Mouse (Mus musculus): ENCODE measurements at regions not wholly inside any gene's neighbourhood (a gene's known extent, or its start where the extent isn't known, plus 50 kb on each side); places are given as distances from the start of the nearest gene placed in this dataset.

DNA sequence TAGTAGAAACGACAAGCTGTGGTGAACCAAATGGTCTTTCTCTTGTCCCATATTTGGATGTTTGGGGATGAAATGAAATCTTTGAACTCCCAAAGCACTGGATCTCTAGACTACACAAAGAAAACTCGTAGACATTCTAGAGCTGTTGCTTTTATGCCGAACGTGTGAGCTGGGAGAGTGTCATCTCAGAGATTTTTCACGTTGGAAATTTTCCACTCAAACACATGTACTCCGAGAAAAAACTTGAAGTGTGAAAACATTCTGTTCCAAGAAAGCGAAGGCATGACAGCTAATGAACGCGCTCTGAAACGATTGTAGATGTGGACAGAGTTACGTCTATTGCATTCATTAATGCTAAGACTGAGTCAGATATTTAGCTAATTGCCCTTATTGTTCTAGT is 579.7 kb upstream of the Id2 start:
- WGBS = 77% methylated on average over 11 of the region's 11 CpGs
- no peak for DNase-seq (ENCODE audit: low read depth, low spot score)

DNA sequence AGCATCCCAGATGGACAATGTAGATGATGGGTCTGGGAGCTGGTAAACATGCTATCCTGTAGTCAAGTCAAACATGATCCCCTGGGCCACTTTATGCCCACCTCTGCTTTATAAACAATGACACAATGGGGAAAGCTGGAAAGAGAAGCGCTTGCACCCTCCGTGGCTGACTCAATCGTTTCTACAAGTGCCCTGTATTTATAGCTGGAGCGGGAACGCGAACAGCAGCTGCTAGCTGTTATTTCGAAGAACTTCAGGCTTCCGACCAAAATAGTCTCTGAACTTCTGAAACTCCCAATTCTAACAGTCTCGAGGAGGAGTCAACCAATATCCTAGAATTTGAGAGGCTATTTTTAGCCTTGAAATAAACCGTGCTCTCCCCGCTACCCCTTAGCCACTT is 571.4 kb upstream of the Id2 start:
- WGBS = 75% methylated on average over 11 of the region's 11 CpGs
- no peak for DNase-seq (ENCODE audit: low read depth, low spot score)

DNA sequence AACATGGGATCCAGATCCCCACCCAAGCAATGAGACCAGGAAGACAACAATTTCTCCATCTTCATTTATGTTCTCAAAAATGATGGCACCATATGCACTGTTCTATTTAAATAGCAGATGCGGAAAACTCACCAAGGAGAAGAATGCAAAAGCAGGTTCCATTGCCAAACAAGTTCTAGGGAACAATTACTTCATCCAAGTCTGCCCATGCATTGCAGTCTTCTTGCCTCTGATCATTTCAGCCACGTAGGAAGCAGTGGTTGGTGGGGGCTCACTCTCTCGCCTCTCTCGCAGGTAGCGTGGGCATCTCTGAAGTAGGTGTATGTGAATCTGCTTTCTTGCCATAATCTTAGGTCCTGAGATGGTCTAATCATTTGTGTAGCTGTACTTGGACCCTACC is 557.5 kb upstream of the Id2 start:
- WGBS = 90% methylated on average over 5 of the region's 5 CpGs
- DNase-seq (ENCODE audit: low read depth, low spot score) = no peak

DNA sequence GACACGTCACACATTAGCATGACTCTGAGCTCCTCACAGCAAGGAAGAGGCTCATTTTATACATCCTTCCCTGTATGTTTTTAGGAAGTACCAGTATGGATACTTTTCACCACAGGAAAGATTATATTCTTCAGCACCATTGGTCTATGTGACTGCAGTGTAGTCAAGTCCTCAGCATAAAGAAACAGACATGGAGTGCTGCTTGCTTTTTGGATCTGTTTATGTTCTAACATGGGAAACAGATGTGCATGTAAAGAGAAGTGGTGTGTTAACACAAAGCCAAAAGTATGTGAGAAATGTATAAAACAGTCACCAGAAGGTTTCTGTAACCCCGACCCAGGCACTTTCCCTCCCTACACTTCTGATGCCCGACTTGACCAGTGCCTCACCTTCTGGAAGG is 553.3 kb upstream of the Id2 start:
- WGBS = 63% methylated on average over 3 of the region's 3 CpGs
- DNase-seq (ENCODE audit: low read depth, low spot score) = no peak

DNA sequence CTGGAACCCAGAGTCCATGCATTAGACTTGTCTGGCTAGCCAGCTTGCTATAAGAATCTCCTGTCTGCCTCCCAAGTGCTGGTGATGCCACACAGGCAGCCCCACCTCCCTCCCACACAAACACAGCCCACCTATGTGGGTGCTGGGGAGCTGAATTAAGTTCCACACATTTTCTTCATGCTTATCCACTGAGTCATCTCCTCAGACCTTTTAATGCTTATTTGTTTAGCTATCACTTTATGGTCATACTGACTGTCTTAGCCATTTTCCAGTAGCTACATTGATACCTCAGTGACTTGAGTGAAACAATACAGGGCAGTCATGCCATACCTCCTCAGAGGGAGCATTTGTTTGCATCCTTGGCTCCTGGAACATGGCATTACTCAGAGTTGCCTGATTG is 531.1 kb upstream of the Id2 start:
- no peak for DNase-seq (ENCODE audit: low read depth, low spot score)

DNA sequence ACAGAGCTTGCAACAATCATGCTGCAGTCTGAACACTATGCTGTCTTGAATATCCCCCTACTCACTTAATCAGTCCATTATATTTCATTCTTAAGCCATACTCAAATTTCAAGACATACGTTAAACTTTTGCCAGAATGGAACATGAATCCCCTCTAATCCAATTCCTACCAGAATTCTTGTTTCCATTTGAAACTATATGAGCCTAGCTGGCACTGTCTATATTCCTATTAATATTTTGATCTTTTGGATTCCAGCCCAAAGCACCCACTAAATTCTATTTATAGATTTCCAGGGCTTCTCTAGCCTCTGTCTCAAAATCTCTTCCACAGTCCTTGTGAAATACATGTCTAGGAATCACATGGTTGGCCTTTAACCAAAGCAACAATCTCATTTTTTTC is 528.9 kb upstream of the Id2 start:
- WGBS = 96% methylated on average over 1 of the region's 1 CpGs
- DNase-seq (ENCODE audit: low read depth, low spot score) = no peak

DNA sequence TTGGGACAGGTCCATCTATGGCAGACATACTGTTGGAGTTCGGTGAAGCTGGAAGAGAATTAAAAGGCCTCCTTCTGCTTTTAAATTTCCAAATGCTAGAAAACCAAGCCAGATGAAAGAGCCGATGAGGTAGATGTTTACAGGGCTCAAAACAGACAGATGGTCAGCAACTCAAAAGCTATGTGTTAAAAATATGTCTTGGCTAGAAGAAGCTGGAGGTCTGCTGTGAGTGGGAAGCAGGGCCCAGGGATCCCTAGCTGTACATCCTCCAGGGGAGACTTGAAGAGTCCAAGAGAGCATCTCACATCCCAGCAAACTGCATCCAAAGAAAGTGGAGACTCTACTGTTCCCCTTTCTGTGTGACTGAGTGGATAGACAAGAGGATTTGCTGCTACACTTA is 526.5 kb upstream of the Id2 start:
- no peak for DNase-seq (ENCODE audit: low read depth, low spot score)
- WGBS = 79% methylated on average over 2 of the region's 2 CpGs

DNA sequence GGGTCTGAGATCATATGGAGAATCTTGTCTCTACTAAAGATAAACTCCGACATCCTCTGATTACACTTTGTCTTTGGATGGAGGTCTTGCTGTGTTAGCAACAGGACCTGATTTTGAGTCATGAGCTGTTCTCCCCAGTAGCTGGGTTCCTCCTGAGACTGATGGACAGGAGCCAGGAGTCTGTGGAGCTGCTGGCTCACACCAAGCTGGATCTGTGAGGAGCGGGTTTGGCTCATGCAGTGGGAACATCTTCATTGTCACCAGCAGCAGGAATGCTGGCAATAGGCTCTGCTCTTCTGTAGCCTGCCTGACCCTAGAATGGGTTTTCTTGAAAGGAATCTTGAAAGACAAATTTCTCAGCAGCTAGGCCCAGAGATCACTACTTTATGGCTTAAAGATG is 524.2 kb upstream of the Id2 start:
- WGBS = 86% methylated on average over 2 of the region's 2 CpGs
- DNase-seq (ENCODE audit: low read depth, low spot score) = no peak

DNA sequence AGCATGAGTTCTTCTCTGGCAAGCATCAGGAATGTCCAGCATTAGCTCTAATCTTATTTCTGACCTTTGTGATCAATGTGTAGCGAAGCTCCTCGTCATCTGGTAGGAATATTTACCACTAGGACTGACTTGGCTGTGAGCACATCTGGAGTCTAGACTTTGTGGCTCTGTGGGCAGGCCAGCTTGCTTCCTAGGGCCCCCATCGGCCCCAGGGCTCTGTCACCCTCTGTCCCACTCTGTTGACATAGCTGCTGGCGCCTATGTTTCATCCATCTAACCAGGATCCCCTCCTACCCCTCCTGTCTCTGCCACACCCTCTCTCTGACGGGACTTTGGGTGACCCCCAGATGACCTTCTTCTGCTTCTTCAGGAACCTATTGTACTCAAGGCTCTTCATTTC is 520.6 kb upstream of the Id2 start:
- DNase-seq (ENCODE audit: low read depth, low spot score) = no peak
- WGBS = 36% methylated on average over 5 of the region's 5 CpGs

DNA sequence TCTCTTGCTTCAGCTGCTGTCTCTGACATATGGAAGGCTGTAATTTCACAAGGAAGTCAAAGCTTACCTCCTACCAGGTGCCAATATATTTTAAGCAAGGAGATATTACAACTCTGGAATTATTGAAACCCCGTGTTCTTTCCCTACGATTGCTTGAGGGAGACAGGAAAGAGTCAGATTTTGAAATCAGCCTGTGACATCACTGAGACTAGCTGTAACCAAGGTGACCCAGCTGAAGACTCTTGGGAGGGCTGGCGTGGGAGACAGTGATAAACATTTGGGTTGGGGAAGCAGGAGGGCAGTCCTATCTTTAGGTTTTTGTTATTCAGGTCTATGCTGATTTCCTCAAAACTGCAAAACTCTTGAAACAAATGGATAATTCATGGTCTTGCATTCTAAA is 518.4 kb upstream of the Id2 start:
- no peak for DNase-seq (ENCODE audit: low read depth, low spot score)
- WGBS = 71% methylated on average over 3 of the region's 3 CpGs

DNA sequence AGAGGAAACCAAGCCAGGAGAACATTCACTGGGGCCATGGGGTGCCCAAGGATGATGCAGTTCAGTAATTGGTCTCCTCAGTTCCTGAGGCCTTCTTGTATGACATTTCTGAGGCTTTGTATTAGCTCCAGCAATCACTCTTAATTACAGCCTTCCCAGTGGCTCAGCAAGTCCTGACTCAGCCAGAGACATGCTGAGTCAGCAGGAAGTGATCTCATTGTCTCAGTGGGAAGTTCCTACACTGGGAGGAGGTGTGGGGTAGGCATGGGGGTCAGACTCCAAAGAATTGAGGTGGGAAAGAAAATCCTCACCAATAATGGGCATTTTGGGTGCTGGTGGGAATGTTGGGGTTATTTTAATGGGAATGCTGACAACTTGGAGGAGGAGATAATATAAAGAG is 516.5 kb upstream of the Id2 start:
- no peak for DNase-seq (ENCODE audit: low read depth, low spot score)

DNA sequence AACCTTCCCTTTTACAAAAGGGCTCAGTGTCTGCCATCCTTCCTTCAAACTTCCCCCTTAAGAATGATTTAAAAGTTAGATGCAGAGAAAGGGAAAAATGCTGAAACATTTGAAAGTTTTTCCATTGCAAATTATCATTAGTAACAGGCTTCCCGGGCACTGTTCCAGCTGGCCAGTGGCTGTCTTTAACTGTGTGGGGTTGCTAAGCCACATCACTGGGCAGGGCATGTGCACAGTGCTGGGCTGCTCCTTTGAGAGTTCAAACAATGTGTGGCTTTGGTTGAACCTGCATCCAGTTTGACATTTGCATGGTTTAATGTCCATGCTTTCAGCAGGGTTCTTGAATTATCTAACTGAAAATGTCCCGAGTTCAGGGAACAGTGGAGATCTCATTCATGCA is 512.1 kb upstream of the Id2 start:
- 60% methylated on average over 2 of the region's 2 CpGs for WGBS
- no peak for DNase-seq (ENCODE audit: low read depth, low spot score)

DNA sequence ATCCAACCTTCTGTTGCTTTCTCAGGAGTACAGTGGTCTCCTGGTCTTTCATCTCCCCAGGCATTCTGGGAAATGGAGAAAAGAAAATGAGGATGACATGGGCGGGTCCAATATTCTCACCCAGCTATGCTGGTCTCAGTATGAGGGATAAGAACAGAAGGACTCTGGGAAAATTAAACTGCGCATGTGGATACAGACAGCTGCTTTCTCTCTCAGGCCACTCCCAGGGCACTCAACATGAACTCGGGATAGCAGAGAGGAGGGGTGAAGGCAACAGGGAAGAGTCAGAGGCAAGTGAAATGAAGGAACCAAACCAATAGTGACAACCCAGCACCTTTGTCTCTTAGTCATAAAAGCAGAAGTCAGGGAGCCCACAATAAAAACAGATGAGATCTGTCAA is 508.5 kb upstream of the Id2 start:
- 60% methylated on average over 3 of the region's 3 CpGs for WGBS
- no peak for DNase-seq (ENCODE audit: low read depth, low spot score)

DNA sequence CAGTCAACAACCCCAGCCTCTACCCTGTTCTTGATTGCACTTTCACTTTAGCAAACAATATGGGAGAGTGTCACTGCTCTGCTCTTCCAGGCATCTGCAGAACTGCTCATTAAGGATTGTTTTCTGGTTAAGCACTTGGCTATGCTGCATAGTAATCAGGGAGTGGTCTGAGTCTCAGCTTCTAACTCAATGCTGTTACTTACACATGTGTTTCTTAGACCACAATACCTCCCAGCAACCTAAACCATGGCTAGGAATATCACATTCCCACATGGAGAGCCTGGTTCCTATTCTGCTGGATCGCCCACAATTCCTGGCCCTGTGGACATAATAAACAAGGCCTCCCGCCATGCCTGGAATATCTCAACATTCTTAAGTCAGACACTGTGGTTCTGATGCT is 493.3 kb upstream of the Id2 start:
- DNase-seq (ENCODE audit: low read depth, low spot score) = no peak
- 72% methylated on average over 2 of the region's 2 CpGs for whole genome bisulfite sequencing

DNA sequence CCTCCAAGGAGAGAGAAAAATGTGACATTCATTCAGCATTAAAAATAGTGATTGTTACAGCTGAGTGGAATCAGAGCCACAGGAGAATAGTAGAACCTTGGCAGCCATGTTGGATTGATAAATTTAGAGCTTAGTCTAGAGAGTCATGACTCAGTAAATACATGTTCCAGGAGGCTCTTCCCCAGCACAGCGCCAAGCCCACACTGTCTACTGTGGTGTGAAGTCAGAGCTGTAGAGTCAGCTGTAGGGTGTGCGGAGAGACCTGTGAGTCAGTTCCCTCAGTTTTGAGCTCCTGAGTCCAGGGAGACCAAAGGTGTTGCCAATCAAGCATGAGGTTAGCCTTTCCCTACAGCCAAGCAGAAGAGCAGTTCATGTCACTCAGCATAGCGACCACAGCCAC is 488.8 kb upstream of the Id2 start:
- WGBS = 86% methylated on average over 3 of the region's 3 CpGs

DNA sequence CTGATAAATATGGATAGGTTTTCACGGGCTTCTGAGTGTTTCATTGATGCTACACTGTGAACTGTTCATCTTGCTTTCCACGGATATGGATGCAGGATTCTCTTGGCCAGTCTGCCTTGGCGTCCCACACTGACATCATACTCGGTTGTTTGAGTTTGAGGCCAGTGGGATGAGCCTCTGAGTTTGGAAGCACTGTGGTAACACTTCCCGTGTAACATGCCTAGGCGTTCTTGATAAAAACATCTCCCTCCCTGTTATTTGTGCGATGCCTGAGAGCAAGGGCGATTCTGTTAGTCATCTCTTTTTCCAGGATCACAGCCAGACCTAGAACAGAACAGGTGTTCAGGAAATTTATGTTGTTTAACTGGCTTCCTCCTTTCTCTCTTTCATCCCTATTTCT is 482.5 kb upstream of the Id2 start:
- 69% methylated on average over 8 of the region's 8 CpGs for WGBS
- DNase-seq (ENCODE audit: low read depth, low spot score) = no peak

More for the DNA sequence above, 488.8 kb upstream of the Id2 start:
- no peak for DNase-seq (ENCODE audit: low read depth, low spot score)

DNA sequence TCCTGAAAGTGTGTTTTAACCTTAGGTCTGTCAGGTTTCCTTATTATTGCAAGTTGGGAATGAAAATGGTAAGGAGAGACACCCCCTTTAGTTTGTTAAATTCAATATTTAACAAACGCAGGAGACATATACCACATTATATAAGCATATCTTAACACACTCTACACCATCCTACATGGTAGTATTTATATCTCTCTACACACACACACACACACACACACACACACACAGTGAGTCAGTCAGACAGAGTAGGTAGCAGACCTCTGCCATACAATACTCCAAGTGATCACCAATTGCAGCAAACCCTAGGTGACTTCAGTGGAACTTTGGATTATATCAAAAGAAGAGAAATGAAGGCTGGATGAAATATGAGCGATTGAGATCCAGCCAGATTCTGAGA is 468.2 kb upstream of the Id2 start:
- DNase-seq (ENCODE audit: low read depth, low spot score) = no peak
- WGBS = 80% methylated on average over 2 of the region's 2 CpGs

DNA sequence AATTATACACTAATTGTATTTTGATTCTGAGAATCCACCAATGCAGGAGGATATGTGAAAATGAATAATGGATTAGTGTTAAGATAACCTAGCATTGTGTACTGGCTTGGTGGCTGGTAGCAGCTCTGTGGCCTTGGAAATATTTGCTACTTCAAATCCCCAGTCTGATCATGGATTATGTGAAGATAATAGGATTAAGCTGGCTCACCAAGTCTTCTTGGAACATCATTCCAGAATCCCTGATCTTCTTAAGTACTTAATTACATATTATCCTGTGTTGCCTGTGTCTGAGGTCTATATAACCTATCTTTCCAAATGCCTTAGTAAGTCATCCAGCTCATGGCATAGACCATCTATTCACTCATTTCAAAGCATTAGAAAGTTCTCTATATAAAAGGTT is 462.7 kb upstream of the Id2 start:
- DNase-seq (ENCODE audit: low read depth, low spot score) = no peak

DNA sequence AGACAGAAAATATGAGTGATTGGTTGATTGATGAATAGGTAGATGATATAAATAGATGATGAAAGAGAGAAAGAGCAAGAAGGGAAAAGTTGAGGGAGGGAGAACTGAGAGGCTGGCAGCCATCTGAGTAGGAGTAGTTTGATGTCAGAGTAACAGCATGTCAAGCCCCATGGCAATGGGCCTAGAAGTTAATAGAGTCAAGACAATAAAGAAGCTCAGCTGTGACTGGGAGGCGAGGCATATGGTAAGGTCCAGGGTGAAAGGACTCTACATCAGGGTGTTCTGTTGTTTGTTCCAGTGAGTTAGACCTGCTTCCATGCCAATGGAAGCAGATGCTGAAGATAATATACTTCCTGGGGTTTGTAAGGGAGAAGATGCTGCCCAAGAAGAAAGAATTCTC is 456.7 kb upstream of the Id2 start:
- DNase-seq (ENCODE audit: low read depth, low spot score) = no peak
- WGBS = 72% methylated on average over 1 of the region's 1 CpGs

DNA sequence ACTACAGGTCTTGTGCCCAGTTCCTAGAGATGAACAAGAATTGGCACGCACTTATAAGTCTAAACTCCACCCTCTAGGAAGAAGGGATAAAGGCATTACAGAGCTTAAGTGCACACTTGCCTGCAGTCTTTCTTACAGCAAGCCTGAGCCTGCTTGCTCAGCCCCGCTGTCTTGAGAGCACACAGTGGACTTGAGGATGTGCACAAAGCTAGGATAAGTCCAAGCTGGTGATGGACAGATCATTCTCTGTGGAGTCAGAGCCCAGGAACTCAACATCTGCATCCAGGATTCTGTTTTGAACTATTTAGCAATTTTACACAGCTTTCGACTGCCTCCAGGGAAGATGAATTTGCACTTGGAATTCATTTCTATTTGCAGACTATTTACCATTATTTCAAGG is 452.8 kb upstream of the Id2 start:
- 72% methylated on average over 3 of the region's 3 CpGs for WGBS

DNA sequence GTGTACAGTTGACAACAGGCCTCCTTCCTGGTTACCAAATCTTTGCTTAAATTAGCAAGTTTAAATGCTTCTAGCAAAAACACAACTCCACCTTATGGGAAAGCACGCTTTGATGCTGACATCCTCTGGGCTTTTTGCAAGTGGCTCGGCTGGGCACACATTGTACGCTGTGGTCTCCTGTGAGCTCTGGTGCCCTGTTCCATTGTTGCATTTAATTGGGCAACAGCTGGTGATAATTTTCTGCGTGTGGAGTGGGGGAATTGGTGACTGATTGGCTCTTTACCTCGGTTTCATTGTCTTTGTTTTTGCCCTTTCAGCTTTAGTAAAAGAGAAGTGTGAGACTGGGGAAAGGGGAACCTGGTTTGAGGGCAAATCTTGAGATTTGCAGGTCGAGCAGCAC is 447.3 kb upstream of the Id2 start:
- 72% methylated on average over 6 of the region's 6 CpGs for WGBS
- DNase-seq (ENCODE audit: low read depth, low spot score) = no peak

More for the DNA sequence above, 452.8 kb upstream of the Id2 start:
- no peak for DNase-seq (ENCODE audit: low read depth, low spot score)

DNA sequence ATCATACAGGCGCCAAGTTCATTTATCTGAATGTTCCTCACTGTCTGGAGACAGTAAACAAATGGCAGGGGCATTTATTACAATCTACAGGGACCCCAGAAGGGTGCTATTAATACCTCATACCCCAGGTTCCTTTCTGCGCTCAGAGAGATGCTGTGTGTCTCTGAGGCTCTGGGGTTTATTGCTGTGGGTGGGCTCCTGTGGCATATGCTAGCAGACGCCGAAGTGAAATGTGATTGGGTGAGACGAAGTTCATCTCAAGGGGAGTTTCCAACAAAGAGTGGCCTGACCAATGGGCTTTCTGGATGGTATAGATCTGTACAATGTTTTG is 437.6 kb upstream of the Id2 start:
- 43% methylated on average over 5 of the region's 5 CpGs for WGBS
- DNase-seq (ENCODE audit: low read depth, low spot score) = no peak
